Mouse (Mus musculus) forebrain, embryonic 11.5 days (tissue): Measurements from ENCODE around the gene Prrc2c. TPM values are rescaled to one million over a fixed set of nuclear protein-coding genes. Genes with fewer than 3 reads are reported as not detected.

ENCODE experiments used
- ATAC-seq: fragments of 200-750 bp; cut with Nextera tagmentation; replicated peaks from 2 replicates; pipeline ENCODE4 v1.8.0; 2017; ENCODE audit warnings: moderate TSS enrichment; ENCODE audit not compliant: low FRiP score
- DNase-seq: peaks from one replicate; pipeline ENCODE4 v3.0.0-alpha.2; 2017; ENCODE audit warnings: low spot score
- H3K27ac ChIP-seq: fragments of 300-500 bp; sonication (generic); 2 replicates; pipeline ENCODE4 v1.5.1; 2014; ENCODE audit warnings: low read depth, low read length
- H3K27me3 ChIP-seq: fragments of 300-500 bp; sonication (generic); 2 replicates; pipeline ENCODE4 v1.6.1; 2014; ENCODE audit warnings: mild to moderate bottlenecking, low read length, mixed read lengths; ENCODE audit not compliant: control insufficient read depth, insufficient read depth
- H3K36me3 ChIP-seq: fragments of 300-500 bp; sonication (generic); 2 replicates; pipeline ENCODE4 v1.6.1; 2014; ENCODE audit warnings: mild to moderate bottlenecking, low read length, moderate library complexity, mixed read lengths; ENCODE audit not compliant: control insufficient read depth, insufficient read depth
- H3K4me1 ChIP-seq: fragments of 300-500 bp; sonication (generic); replicated peaks from 2 replicates; pipeline ENCODE4 v1.6.1; 2014; ENCODE audit warnings: low read length, mixed read lengths; ENCODE audit not compliant: control insufficient read depth, insufficient read depth
- H3K4me2 ChIP-seq: fragments of 300-500 bp; sonication (generic); 2 replicates; pipeline ENCODE4 v1.6.1; 2014; ENCODE audit warnings: low read depth, mild to moderate bottlenecking, low read length, moderate library complexity, mixed read lengths; ENCODE audit not compliant: severe bottlenecking
- H3K4me3 ChIP-seq: fragments of 300-500 bp; sonication (generic); 2 replicates; pipeline ENCODE4 v1.5.1; 2014; ENCODE audit warnings: low read depth, low read length
- H3K9ac ChIP-seq: fragments of 300-500 bp; sonication (generic); 2 replicates; pipeline ENCODE4 v1.6.1; 2014; ENCODE audit warnings: low read length
- H3K9me3 ChIP-seq: fragments of 300-500 bp; sonication (generic); 2 replicates; pipeline ENCODE4 v1.6.1; 2016; ENCODE audit warnings: low read length, mixed read lengths; ENCODE audit not compliant: control insufficient read depth
- WGBS: fragments of 180-500 bp; shearing (Covaris S2); extraction: QIAGEN DNeasy Blood & Tissue Kit; methylation state at CpG from one replicate; pipeline ENCODE4 v1.1.7; 2014; 5-methylcytosine and 5-hydroxymethylcytosine counted together
- polyA plus RNA-seq: library from polyadenylated mRNA; unstranded; fragments of >200 nt; fragmentation: Nextera tagmentation; extraction: Ambion mirVana; gene quantifications from 2 replicates; pipeline ENCODE4 v1.2.1, GENCODE M21; 2014

The Prrc2c gene
- polyA plus RNA-seq, 1 experiment from 2014 or later, result 160 TPM

DNA sequence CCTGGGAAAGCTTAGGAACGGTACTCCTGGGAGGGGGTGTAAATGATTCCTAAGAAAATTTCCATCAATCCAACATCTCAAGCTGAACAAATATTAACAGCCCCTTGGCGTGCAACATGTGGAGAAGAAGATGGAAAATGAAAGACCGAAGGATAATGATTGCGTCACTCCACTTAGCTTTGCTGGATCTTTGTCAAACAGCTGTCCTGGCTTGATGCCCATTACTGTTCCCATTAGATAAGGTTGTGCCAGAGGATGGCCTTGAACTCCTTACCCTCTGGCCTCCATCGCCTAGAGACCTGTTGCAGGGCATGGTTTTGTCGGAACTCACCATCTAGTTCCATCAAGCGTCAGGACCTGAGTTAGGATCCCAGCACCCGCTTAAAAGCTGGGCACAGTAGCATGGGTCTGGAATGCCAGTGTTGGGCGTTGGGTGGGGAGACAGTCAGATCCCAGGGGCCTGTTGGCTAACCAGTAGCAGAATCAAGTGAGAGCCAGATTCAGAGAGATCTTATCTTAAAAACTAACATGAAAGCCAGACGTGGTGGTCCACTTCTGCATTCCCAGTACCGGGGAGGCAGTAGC lies 80.0 kb downstream of the Prrc2c start:
- ATAC-seq (no peak), DNase-seq (no peak)
- H3K36me3 ChIP-seq, result no peaks in the 10 kb centered on the region
- H3K27ac ChIP-seq, result no peak overlapping the region
- 88% methylated on average over 11 of the region's 11 CpGs for WGBS
- H3K4me1 ChIP-seq, result no peaks in the 10 kb centered on the region
- H3K4me3 ChIP-seq, result no peak overlapping the region
- no peaks in the 10 kb centered on the region for H3K27me3 ChIP-seq
- H3K9ac ChIP-seq, result no peak overlapping the region
- no peaks in the 10 kb centered on the region for H3K9me3 ChIP-seq
- no peak overlapping the region for H3K4me2 ChIP-seq

GRCm38 (mm10) chr1:162658119-162658518 lies 82.2 kb downstream of the Prrc2c start, which contains the start of gene Myocos:
Myocos (minus strand) TSS chr1:162658219.
- Histone ChIP-seq H3K36me3 (no peaks in the 10 kb centered on the region), H3K4me1 (no peaks in the 10 kb centered on the region), H3K9me3 (no peaks in the 10 kb centered on the region), H3K27me3 (no peaks in the 10 kb centered on the region), H3K9ac (no peak within 1 kb of the TSS), H3K27ac (no peak within 1 kb of the TSS), H3K4me2 (no peak within 1 kb of the TSS), H3K4me3 (no peak within 1 kb of the TSS)
- no peak for ATAC-seq
- WGBS, result 92% methylated on average over 7 of the region's 7 CpGs
- DNase-seq, result no peak

- H3K4me1 ChIP-seq, result no peaks in the 10 kb centered on the region
These were observed 91.9 kb downstream of the Prrc2c start for GRCm38 (mm10) chr1:162648416-162648815.

GRCm38 (mm10) chr1:162646083-162646686 lies 94.2 kb downstream of the Prrc2c start:
- WGBS, result 79% methylated on average over 10 of the region's 10 CpGs
- H3K4me3 ChIP-seq, result no peak overlapping the region
- no peak for DNase-seq
- H3K27me3 ChIP-seq, result no peaks in the 10 kb centered on the region
- no peak for ATAC-seq
- no peaks in the 10 kb centered on the region for H3K36me3 ChIP-seq
- H3K4me2 ChIP-seq, result no peak overlapping the region
- no peaks in the 10 kb centered on the region for H3K9me3 ChIP-seq
- H3K27ac ChIP-seq, result no peak overlapping the region
- H3K9ac ChIP-seq, result no peak overlapping the region
- H3K4me1 ChIP-seq, result no peaks in the 10 kb centered on the region

More at GRCm38 (mm10) chr1:162648416-162648815, 91.9 kb downstream of the Prrc2c start:
- Histone ChIP-seq H3K27ac (no peak overlapping the region), H3K27me3 (no peaks in the 10 kb centered on the region), H3K9me3 (no peaks in the 10 kb centered on the region), H3K9ac (no peak overlapping the region), H3K4me3 (no peak overlapping the region), H3K4me2 (no peak overlapping the region), H3K36me3 (no peaks in the 10 kb centered on the region)
- WGBS, result 94% methylated on average over 14 of the region's 14 CpGs
- no peak for DNase-seq
- no peak for ATAC-seq

- Histone ChIP-seq H3K36me3 (no peaks in the 10 kb centered on the region), H3K27me3 (no peaks in the 10 kb centered on the region), H3K4me2 (no peak overlapping the region), H3K27ac (no peak overlapping the region), H3K9me3 (no peaks in the 10 kb centered on the region), H3K4me1 (no peaks in the 10 kb centered on the region), H3K4me3 (no peak overlapping the region), H3K9ac (no peak overlapping the region)
- ATAC-seq (no peak), DNase-seq (no peak)
- WGBS, result 36% methylated on average over 4 of the region's 4 CpGs
These were observed 96.6 kb downstream of the Prrc2c start for GRCm38 (mm10) chr1:162643752-162644151.

DNA sequence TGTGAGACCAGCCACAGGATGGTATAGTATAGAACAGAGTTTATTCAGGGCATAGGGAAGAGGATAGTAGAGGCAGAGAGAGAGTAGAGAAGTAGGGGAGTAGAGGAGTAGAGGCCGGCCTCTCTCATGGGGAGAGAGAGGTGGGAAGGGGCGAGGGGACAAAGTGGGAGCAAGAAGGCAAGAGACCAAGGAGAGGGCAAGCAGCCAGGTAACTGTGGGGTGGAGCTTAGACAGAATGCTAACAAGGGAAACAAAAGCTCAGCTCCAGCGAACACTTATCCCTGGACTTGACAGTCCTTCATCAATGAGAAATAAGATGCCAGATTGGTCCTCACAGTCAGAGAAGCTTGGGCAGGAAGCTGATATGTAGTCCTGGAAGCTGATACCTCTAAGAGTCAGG lies 97.8 kb downstream of the Prrc2c start:
- H3K27me3 ChIP-seq, result no peaks in the 10 kb centered on the region
- DNase-seq (no peak), ATAC-seq (no peak)
- no peak overlapping the region for H3K4me2 ChIP-seq
- H3K4me3 ChIP-seq, result no peak overlapping the region
- H3K27ac ChIP-seq, result no peak overlapping the region
- H3K4me1 ChIP-seq, result no peaks in the 10 kb centered on the region
- H3K36me3 ChIP-seq, result no peaks in the 10 kb centered on the region
- H3K9ac ChIP-seq, result no peak overlapping the region
- no peaks in the 10 kb centered on the region for H3K9me3 ChIP-seq
- 76% methylated on average over 3 of the region's 3 CpGs for WGBS

GRCm38 (mm10) chr1:162639861-162640260 lies 100.5 kb downstream of the Prrc2c start:
- no peak for DNase-seq
- H3K4me1 ChIP-seq, result no peaks in the 10 kb centered on the region
- WGBS, result 88% methylated on average over 1 of the region's 1 CpGs
- no peak overlapping the region for H3K4me3 ChIP-seq
- H3K9me3 ChIP-seq, result no peaks in the 10 kb centered on the region
- no peaks in the 10 kb centered on the region for H3K27me3 ChIP-seq
- no peaks in the 10 kb centered on the region for H3K36me3 ChIP-seq
- no peak for ATAC-seq
- H3K4me2 ChIP-seq, result no peak overlapping the region
- no peak overlapping the region for H3K27ac ChIP-seq
- no peak overlapping the region for H3K9ac ChIP-seq

- WGBS, result 85% methylated on average over 10 of the region's 10 CpGs
- Histone ChIP-seq H3K9ac (no peak within 1 kb of the TSS), H3K4me3 (no peak within 1 kb of the TSS), H3K4me2 (no peak within 1 kb of the TSS), H3K9me3 (no peaks in the 10 kb centered on the region), H3K27me3 (no peaks in the 10 kb centered on the region), H3K27ac (no peak within 1 kb of the TSS), H3K4me1 (no peaks in the 10 kb centered on the region), H3K36me3 (no peaks in the 10 kb centered on the region)
- ATAC-seq, result no peak
- no peak for DNase-seq
These were observed 101.2 kb downstream of the Prrc2c start, which contains the start of gene Myoc for GRCm38 (mm10) chr1:162639051-162639750. Myoc (plus strand) TSS chr1:162639155.
